Mouse (Mus musculus) brown adipose tissue, adult 24 weeks (tissue): ENCODE measurements around the gene Ano6. TPM values are rescaled to one million over a fixed set of nuclear protein-coding genes. Genes with fewer than 3 reads are reported as not detected.

Source experiments
- H3K27ac ChIP-seq: fragments of 200-500 bp; replicated peaks from 2 replicates; pipeline ENCODE4 v1.5.1; 2012; ENCODE audit warnings: low read depth, mild to moderate bottlenecking, low read length
- H3K4me1 ChIP-seq: fragments of 200-500 bp; 2 replicates; pipeline ENCODE4 v1.6.1; 2012; ENCODE audit warnings: low read length, mixed read lengths; ENCODE audit not compliant: control insufficient read depth, insufficient read depth, insufficient read length
- H3K4me3 ChIP-seq: fragments of 200-500 bp; 2 replicates; pipeline ENCODE4 v1.5.1; 2012; ENCODE audit warnings: low read depth, mild to moderate bottlenecking, low read length, moderate library complexity; ENCODE audit not compliant: insufficient read depth
- polyA plus RNA-seq: library from polyadenylated mRNA; stranded (reverse); fragments of >200 nt; gene quantifications from 2 replicates; pipeline ENCODE4 v1.2.4, GENCODE M21; 2012; ENCODE audit not compliant: missing spikeins, insufficient read depth, insufficient read length

Gene Ano6
- polyA plus RNA-seq, 1 experiment: 21.1 TPM

DNA sequence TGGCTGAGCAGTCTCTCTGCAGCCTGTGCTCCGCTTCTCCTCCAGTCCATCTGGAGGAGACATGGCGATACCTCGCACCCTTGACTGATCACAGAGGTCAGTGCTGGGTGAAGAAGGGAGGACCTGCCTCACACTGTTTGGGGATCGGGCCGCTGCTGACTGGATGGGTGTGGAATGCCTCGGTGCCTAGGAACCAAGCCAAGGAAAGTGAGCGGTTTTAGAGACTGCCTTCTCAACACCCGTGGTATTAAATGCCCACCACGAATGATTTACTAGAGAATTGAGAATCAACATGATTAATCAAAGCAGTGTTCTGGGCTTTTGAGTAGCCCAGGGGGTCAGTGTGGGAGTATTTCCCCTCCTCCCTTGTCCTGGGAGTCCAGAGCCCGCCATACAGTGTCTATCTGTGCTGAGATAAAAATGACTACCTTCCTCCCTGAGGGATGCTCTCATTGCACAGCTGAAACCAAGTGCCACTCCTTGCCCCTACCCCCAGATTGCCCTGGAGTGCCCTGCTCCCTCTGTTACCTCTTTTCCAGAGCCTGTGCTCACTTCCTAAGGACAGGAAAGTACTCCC, 183.5 kb downstream of the Ano6 start:
- Histone ChIP-seq H3K4me1 (no peaks in the 10 kb centered on the region), H3K27ac (no peak overlapping the region), H3K4me3 (no peak overlapping the region)

GRCm38 (mm10) chr15:95976156-95976876, 185.7 kb downstream of the Ano6 start:
- Histone ChIP-seq H3K4me1 (no peaks in the 10 kb centered on the region), H3K4me3 (no peak overlapping the region), H3K27ac (no peak overlapping the region)

GRCm38 (mm10) chr15:95977169-95977938, 186.7 kb downstream of the Ano6 start:
- Histone ChIP-seq H3K4me3 (no peak overlapping the region), H3K4me1 (no peaks in the 10 kb centered on the region), H3K27ac (no peak overlapping the region)

DNA sequence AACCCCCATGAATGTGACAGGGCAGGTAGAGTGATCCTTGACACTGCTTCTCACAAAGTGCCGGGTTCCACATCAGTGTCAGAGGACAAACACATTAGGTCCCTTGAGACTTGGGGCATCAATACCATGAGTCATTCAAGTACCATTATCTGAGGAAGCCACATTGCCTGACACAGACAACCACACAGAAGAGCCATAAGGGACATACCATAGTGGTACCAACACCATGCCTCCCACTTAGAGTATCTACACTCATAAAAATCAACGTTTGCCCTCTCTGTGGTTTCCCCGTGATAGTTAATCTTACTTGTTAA, 187.3 kb downstream of the Ano6 start:
- Histone ChIP-seq H3K4me1 (no peaks in the 10 kb centered on the region), H3K4me3 (no peak overlapping the region), H3K27ac (no peak overlapping the region)

- Histone ChIP-seq H3K4me3 (no peak overlapping the region), H3K27ac (no peak overlapping the region), H3K4me1 (no peaks in the 10 kb centered on the region)
Measured at GRCm38 (mm10) chr15:95980641-95981040, 190.0 kb downstream of the Ano6 start.

DNA sequence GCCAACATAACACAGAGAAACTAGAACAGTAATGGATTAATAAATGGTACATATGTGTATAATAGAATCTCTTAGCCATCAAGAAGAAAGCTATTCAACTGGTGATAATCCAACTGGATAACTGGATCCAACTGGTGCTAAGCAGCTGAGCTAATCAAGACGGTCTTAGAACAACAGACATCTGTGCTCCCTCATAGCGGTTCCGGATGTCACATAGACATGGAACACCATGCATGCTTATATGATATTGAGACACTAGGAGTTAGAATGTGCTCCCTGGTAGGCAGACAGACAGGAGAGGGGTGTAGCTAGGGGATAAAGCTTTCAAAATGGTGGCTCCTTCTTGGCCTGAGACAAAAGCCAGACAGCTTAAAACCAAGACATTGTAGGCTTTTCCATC, 197.3 kb downstream of the Ano6 start:
- Histone ChIP-seq H3K27ac (no peak overlapping the region), H3K4me1 (no peaks in the 10 kb centered on the region), H3K4me3 (no peak overlapping the region)

- no peaks in the 10 kb centered on the region for H3K4me1 ChIP-seq
- H3K27ac ChIP-seq: no peak overlapping the region
- H3K4me3 ChIP-seq: no peak overlapping the region
Measured at GRCm38 (mm10) chr15:95989496-95990124, 199.0 kb downstream of the Ano6 start.

DNA sequence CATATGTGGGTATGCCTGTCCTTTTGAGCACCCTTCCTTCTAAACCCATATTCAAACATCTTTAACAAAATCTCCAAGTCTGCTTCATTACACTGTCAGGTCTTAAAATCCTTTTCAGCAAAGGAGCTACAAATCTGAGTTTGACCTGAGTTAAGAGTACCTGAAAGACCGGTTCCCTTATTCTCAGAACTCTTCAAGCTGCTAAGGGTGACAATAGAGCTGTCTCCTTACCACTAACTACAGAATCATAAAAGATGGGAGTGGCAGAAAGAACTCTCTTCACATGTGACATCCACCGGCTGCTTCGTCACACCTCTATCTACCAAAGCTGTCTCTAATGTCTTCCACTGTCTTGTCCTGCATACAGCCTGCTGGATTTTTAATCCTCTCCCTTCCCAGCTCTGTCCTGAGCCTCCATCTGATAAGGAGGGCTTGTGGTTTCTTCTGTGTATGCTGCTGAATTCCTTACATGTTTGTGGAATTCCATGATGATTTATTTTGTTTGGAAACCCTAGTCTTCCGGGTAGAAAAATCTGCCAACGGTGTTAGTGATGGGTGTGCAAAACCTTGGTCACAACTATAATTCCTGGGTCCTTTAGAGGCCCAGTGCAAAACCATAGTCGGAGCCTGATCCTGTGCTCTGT, 212.4 kb downstream of the Ano6 start:
- no peaks in the 10 kb centered on the region for H3K4me1 ChIP-seq
- no peak overlapping the region for H3K4me3 ChIP-seq
- H3K27ac ChIP-seq: no peak overlapping the region

DNA sequence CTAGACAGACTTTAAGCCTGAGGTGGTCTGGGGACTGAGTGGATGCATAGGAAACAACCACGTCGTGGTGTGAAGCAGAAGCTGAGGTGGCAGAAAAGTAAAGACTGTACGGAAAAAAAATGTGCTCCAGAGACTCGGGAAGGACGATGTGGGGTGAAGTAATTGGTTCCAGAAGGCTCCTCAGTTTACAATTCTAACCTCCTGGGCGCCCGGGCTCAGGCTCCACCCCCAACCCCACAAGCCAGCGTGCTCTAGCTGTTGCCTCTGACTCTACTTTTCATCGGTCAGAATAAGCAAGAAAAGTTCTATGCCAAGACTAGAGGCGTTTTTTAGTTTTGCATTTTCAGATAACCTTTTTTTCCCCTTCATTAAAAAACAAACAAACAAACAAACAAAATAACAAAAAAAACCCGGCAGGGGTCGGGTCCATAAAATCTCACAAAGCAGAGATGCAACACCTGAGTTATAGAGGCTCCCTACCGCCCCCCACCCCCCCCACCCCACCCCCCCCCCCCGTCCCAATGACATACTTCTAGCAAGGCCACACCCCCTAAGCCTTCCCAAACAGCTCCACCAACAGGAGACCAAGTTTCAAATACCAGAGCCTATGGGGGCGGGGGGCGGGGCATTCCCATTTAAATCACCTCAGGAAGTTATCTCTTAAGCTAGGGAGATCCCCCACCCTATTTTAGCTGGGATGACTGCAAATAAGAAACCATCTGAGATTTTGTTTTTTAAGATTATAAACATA, 221.2 kb downstream of the Ano6 start:
- no peaks in the 10 kb centered on the region for H3K4me1 ChIP-seq
- no peak overlapping the region for H3K4me3 ChIP-seq

GRCm38 (mm10) chr15:96012391-96012775, 221.7 kb downstream of the Ano6 start:
- Histone ChIP-seq H3K27ac (no peak overlapping the region), H3K4me1 (no peaks in the 10 kb centered on the region), H3K4me3 (no peak overlapping the region)

More for the DNA sequence above, 221.2 kb downstream of the Ano6 start:
- H3K27ac ChIP-seq: no peak overlapping the region

GRCm38 (mm10) chr15:96014501-96014900, 223.9 kb downstream of the Ano6 start:
- Histone ChIP-seq H3K27ac (no peak overlapping the region), H3K4me3 (no peak overlapping the region), H3K4me1 (no peaks in the 10 kb centered on the region)

DNA sequence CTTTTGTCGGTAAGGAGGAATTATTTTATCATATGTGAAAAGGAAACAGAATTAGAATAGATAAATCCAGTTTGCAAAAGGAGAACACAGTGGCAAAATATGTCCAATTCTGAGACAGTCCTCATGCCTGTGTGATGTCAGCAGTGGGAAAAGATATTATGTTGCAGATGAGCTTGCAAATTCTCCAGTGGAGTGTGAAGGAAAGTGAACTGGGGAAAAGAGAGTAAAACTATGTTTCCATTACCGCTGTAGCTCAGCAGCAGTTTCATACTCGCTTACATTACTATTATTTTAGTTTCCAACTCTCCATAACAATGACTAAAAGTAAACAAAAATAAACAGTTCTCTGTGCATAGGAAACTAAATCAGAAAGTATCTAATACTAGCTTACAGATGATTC, 229.8 kb downstream of the Ano6 start:
- Histone ChIP-seq H3K27ac (no peak overlapping the region), H3K4me1 (no peaks in the 10 kb centered on the region), H3K4me3 (no peak overlapping the region)

DNA sequence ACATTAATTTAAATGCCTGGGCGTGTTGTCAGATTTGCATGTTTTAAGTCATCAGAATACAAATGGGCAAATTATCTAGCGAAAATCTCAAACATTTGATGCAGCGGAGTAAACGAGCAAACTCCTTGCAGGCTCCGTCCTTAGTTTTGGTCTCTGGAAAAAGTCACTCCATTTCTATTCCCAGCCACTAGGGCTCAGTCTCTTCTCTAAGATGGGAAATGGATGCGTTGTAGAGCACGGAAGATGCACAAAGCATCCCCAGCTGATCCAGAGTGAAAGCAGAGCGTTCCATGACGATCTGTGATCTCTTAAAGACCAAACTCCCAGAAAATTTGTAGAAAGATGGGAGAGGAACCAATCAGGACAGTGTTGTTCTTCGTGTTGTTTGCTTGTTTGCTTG, 230.9 kb downstream of the Ano6 start:
- Histone ChIP-seq H3K27ac (no peak overlapping the region), H3K4me1 (no peaks in the 10 kb centered on the region), H3K4me3 (no peak overlapping the region)
